Mouse (Mus musculus): Measurements from ENCODE around the gene Gca.

- TF ChIP-seq POLR2A (IDR thresholded peaks at IDR 0.05; ENCODE audit: insufficient read depth, low read depth, low read length) (no peak), CTCF (IDR thresholded peaks at IDR 0.05; ENCODE audit: insufficient read depth, low read depth, low read length) (no peak)
Measured at GRCm38 (mm10) chr2:62670767-62671166, 6.7 kb downstream of the Gca start.
